Mouse (Mus musculus) liver, postnatal 0 days (tissue): Measurements from ENCODE around the gene Galnt16. TPM values are rescaled to one million over a fixed set of nuclear protein-coding genes. Genes with fewer than 3 reads are reported as not detected.
A peak's percentile ranks its signal among the peaks of the same experiment; 100 is the strongest.

ENCODE experiments used
- ATAC-seq: fragments of 200-750 bp; cut with Nextera tagmentation; 2 replicates; pipeline ENCODE4 v1.8.0; 2017; ENCODE audit warnings: mild to moderate bottlenecking, moderate library complexity
- DNase-seq: peaks from one replicate; pipeline ENCODE4 v3.0.0-alpha.2; 2016
- H3K27ac ChIP-seq: fragments of 300-500 bp; sonication (generic); 2 replicates; pipeline ENCODE4 v1.5.1; 2014; ENCODE audit warnings: antibody characterized with exemption, moderate library complexity, mild to moderate bottlenecking, low read depth
- H3K27me3 ChIP-seq: fragments of 300-500 bp; sonication (generic); 2 replicates; pipeline ENCODE4 v1.6.1; 2014; ENCODE audit warnings: low read length, control low read depth, mixed read lengths; ENCODE audit not compliant: insufficient read depth
- H3K36me3 ChIP-seq: fragments of 300-500 bp; sonication (generic); replicated peaks from 2 replicates; pipeline ENCODE4 v1.6.1; 2014; ENCODE audit warnings: mild to moderate bottlenecking, control low read depth, low read length, moderate library complexity, mixed read lengths; ENCODE audit not compliant: insufficient read depth
- H3K4me1 ChIP-seq: fragments of 300-500 bp; sonication (generic); 2 replicates; pipeline ENCODE4 v1.6.1; 2014; ENCODE audit warnings: antibody characterized with exemption, mild to moderate bottlenecking, control low read depth; ENCODE audit not compliant: insufficient read depth
- H3K4me2 ChIP-seq: fragments of 300-500 bp; sonication (generic); 2 replicates; pipeline ENCODE4 v1.6.1; 2014; ENCODE audit warnings: low read depth, mild to moderate bottlenecking, low read length, moderate library complexity, mixed read lengths
- H3K4me3 ChIP-seq: fragments of 300-500 bp; sonication (generic); 2 replicates; pipeline ENCODE4 v1.5.1; 2014; ENCODE audit warnings: low read depth, low read length
- H3K9ac ChIP-seq: fragments of 300-500 bp; sonication (generic); replicated peaks from 2 replicates; pipeline ENCODE4 v1.6.1; 2014; ENCODE audit warnings: mild to moderate bottlenecking, moderate library complexity
- H3K9me3 ChIP-seq: fragments of 300-500 bp; sonication (generic); 2 replicates; pipeline ENCODE4 v1.6.1; 2016; ENCODE audit warnings: mild to moderate bottlenecking, control low read depth, low read length, mixed read lengths
- CTCF ChIP-seq: sonication (generic); IDR thresholded peaks from 2 replicates; pipeline ENCODE4 v1.5.1; 2016; ENCODE audit warnings: antibody characterized with exemption, low read depth
- EP300 ChIP-seq: IDR thresholded peaks from 2 replicates; pipeline ENCODE4 v1.6.1; 2016; ENCODE audit warnings: antibody characterized with exemption, low read depth, mild to moderate bottlenecking
- WGBS: fragments of 180-500 bp; shearing (Covaris S2); extraction: QIAGEN DNeasy Blood & Tissue Kit; methylation state at CpG from one replicate; pipeline ENCODE4 v1.1.7; 2014; ENCODE audit not compliant: insufficient replicate concordance; 5-methylcytosine and 5-hydroxymethylcytosine counted together
- polyA plus RNA-seq: library from polyadenylated mRNA; unstranded; fragments of >200 nt; fragmentation: Nextera tagmentation; extraction: Ambion mirVana; gene quantifications from 2 replicates; pipeline ENCODE4 v1.2.1, GENCODE M21; 2015

The Galnt16 gene
- polyA plus RNA-seq, 1 experiment from 2014 or later: 0.15 TPM

DNA sequence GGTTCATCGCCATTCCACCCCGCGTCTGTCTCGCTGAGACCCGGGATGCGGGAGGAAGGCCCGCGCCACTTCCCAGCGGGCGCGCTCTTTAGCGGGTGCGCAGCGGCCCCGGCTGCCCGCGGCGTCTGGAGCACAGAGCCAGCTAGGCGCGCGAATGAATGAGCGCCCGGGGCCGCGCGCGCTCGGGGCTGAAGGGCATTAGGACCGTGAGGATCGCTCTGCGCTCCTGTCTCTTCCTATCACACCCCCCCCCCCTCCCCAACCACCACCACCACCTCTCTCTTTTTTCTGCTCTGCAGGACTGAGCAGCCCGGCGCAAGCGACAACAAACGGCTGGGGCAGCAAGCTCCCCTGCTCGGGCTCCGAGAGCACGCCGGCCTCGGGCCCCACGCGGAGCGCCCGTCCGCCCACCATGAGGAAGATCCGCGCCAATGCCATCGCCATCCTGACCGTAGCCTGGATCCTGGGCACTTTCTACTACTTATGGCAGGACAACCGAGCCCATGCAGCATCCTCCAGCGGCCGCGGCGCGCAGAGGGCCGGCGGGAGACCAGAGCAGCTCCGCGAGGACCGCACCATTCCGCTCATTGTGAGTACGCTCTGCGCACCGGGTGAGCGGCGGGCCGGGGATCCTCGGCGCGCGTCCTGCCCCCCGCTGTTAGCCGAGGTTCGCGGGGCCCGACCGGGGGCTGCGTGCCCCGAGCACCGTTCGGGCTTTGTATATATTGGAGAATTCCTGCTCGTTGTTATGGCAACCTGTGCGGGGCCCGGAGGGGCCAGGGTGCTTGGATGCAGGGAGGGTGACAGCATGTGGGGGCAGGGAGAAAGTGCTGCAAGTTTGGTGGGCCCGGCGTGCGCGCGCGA is 912 bp downstream of the Galnt16 start:
- Histone ChIP-seq H3K4me1 (peaks cover 7% of the 10 kb centered on the region), H3K36me3 (no peaks in the 10 kb centered on the region), H3K27me3 (peaks cover 79% of the 10 kb centered on the region), H3K9ac (no peak overlapping the region), H3K9me3 (no peaks in the 10 kb centered on the region), H3K4me2 (peak overlapping the region; percentile 64), H3K27ac (no peak overlapping the region), H3K4me3 (peak overlapping the region; percentile 33)
- under 1% methylated on average over 80 of the region's 90 CpGs for WGBS
- DNase-seq: no peak
- TF ChIP-seq CTCF (no peak), EP300 (no peak)
- ATAC-seq: no peak

DNA sequence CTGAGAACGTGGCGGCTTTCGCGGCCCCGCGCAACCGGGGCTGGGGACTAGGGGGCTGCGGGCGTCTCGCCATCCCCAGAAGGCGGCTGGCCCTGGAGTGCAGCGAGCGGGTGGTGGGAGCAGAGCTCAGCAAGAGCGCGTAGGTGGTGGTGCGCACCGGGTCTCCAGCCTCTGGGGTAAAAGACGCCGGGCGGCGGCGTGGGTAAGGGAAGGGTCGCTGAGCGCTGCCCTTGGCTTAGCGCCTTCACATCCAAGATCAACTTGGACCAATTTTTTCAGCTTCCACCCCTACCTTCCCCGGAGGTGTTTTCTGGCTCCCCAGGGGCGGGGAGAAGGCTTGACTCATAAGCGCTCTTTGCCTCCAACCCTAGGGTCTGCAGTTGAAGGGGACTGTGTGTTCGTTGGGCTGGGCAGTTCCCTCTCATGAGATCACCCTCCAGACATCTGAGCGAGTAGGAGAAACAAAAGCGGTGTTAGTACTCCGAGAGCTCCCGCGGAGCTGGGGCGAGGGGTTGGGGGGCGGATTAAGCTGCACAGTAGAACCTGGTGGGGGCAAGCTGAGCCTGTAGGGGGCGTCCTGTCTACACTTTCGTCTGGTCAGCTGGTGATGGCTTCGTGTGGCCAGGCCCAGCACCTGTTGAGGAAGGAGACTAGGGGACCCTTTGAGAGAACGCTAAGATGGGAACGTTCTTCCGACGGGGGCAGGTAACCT is 1.7 kb downstream of the Galnt16 start:
- peak overlapping the region; percentile 33 for H3K4me3 ChIP-seq
- no peak for DNase-seq
- peak overlapping the region; percentile 64 for H3K4me2 ChIP-seq

DNA sequence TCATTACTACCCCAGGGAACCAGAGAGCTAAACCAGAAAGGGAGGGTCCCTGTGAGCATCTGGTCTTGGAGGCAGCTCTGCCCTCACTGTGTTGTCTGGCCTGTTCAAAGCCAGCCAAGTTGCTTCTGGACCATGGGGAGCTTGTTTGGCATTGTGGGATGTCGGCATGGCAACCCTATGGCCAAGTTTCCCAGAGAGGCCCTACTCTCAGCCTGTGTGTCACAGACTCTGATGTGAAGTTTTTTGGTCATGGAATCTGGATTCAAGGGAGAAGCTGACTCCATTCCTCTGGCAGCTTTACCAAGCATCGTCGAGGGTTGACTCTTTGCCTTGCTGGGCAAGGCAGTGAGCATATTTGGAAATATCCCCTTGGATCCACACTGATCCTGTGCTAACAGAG is 3.9 kb downstream of the Galnt16 start:
- no peak for ATAC-seq
- 60% methylated on average over 3 of the region's 3 CpGs for WGBS
- Histone ChIP-seq H3K4me1 (peaks cover 7% of the 10 kb centered on the region), H3K27me3 (peaks cover 71% of the 10 kb centered on the region), H3K27ac (no peak overlapping the region), H3K9ac (no peak overlapping the region), H3K9me3 (no peaks in the 10 kb centered on the region), H3K4me3 (no peak overlapping the region), H3K36me3 (no peaks in the 10 kb centered on the region), H3K4me2 (no peak overlapping the region)
- TF ChIP-seq EP300: no peak
- TF ChIP-seq CTCF: no peak
- no peak for DNase-seq

More for the DNA sequence above, 1.7 kb downstream of the Galnt16 start:
- Histone ChIP-seq H3K9me3 (no peaks in the 10 kb centered on the region), H3K27ac (no peak overlapping the region), H3K27me3 (peaks cover 83% of the 10 kb centered on the region), H3K9ac (no peak overlapping the region), H3K36me3 (no peaks in the 10 kb centered on the region), H3K4me1 (peaks cover 7% of the 10 kb centered on the region)
- TF ChIP-seq EP300 (no peak), CTCF (no peak; the same call in 1 of the 2 replicates)
- WGBS: 3% methylated on average over 33 of the region's 43 CpGs
- no peak for ATAC-seq

DNA sequence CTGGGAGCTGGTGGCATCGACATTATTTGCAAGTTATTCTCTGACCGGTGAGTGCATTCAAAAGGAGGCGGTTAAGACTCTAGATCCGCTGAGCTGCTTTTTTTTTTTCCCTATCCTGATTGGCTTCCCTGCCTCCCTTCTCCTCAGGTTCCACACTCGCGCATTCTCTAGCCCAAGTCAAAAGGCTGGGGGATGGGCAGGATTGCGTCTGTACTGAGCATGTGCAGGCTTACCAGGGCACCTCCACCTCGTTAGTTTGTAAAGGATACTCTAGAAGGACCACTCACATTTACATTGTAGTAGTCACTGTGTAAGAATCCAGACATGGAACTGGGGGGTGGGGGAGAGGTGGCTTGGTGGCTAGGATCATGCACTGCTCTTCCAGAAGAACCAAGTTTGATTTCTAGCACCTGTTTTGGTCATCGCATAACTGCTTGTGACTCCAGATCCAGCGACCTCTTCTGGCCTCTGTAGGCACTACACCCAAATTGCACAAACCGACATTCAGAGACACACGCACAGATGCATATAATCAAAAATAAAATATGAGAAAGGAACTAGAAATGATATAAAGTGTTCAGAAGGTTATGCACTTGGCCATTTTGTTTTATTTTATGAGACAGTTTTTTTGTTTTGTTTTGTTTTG is 6.3 kb downstream of the Galnt16 start:
- Histone ChIP-seq H3K4me3 (no peak overlapping the region), H3K4me1 (peaks cover under 1% of the 10 kb centered on the region; the same call in 1 of the 2 replicates), H3K9me3 (no peaks in the 10 kb centered on the region), H3K4me2 (no peak overlapping the region), H3K9ac (no peak overlapping the region), H3K36me3 (no peaks in the 10 kb centered on the region), H3K27ac (no peak overlapping the region), H3K27me3 (peaks cover 47% of the 10 kb centered on the region)
- ATAC-seq (no peak), DNase-seq (no peak)
- WGBS: 36% methylated on average over 12 of the region's 12 CpGs
- TF ChIP-seq CTCF (peak; percentile 17; the same call in 1 of the 2 replicates), EP300 (no peak)

DNA sequence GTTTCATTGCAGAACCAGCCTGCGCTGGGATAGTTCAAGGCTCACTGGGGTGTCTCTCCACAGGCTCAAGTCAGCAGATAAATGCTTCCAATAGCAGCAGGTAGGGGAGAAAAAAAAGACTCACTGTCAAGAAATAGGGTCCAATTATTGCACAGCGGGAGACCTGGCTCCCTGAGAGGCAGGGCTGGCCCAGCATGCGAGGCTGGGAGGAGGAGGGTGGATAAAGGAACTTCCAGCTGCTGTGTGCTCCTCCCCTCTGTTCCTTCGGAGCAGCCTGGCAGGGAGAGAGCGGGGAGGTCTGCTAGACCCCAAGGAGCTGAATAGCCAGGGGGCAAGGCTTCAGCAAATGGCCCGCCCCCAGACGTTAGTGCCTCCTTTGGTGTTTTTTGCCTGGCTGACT is 7.4 kb downstream of the Galnt16 start:
- WGBS: 29% methylated on average over 7 of the region's 7 CpGs
- Histone ChIP-seq H3K9me3 (no peaks in the 10 kb centered on the region), H3K4me2 (no peak overlapping the region), H3K36me3 (no peaks in the 10 kb centered on the region), H3K4me1 (no peaks in the 10 kb centered on the region), H3K9ac (no peak overlapping the region), H3K27ac (no peak overlapping the region), H3K4me3 (no peak overlapping the region), H3K27me3 (peaks cover 36% of the 10 kb centered on the region)
- DNase-seq (no peak), ATAC-seq (no peak)
- TF ChIP-seq CTCF: no peak
- TF ChIP-seq EP300: no peak

DNA sequence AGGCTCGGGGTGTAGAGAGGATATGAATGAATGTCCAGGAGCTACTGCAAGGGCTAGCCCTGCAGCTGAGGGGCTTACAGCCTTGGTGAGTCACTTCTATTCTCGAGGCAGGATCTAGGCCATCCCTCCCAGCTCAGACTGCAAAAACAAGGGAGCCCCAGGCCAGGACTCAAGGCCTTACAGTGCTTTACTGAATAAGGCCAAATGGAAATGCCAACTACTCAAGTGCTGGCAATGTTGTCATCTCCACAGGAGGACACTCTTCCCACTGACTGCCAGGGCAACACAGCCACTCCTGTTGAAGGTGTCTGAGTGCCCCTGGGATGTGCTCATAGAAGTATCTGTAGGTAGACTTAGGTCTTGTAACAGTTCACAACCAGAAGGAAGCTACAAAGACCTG is 8.4 kb downstream of the Galnt16 start:
- Histone ChIP-seq H3K9me3 (no peaks in the 10 kb centered on the region), H3K27ac (no peak overlapping the region), H3K4me3 (no peak overlapping the region), H3K27me3 (peaks cover 26% of the 10 kb centered on the region), H3K4me1 (no peaks in the 10 kb centered on the region), H3K4me2 (no peak overlapping the region), H3K36me3 (no peaks in the 10 kb centered on the region), H3K9ac (no peak overlapping the region)
- no peak for DNase-seq
- TF ChIP-seq CTCF: no peak
- TF ChIP-seq EP300: no peak
- ATAC-seq: no peak
- 73% methylated on average over 2 of the region's 2 CpGs for WGBS
